Mouse (Mus musculus) stomach, postnatal 0 days (tissue): ENCODE results near the gene Agxt.

Experiments used
- CTCF ChIP-seq: IDR thresholded peaks from 2 replicates; pipeline ENCODE4 v1.5.1; 2016; ENCODE audit warnings: antibody characterized with exemption, low read depth, mild to moderate bottlenecking, moderate library complexity
- EP300 ChIP-seq: optimal IDR thresholded peaks from 2 replicates; pipeline ENCODE3; 2016; ENCODE audit warnings: antibody characterized with exemption

GRCm38 (mm10) chr1:93142871-93143270 lies 7.8 kb downstream of the Agxt start:
- TF ChIP-seq CTCF (no peak), EP300 (no peak)
